Mouse (Mus musculus): ENCODE measurements at regions not wholly inside any gene's neighbourhood (a gene's known extent, or its start where the extent isn't known, plus 50 kb on each side); places are given as distances from the start of the nearest gene placed in this dataset.
"Not testable (repeated sequence)": the region's sequence is repeated elsewhere in the genome, so short reads cannot be mapped to it uniquely, and the experiment has no call there.

- 75% methylated on average over 12 of the region's 12 CpGs for WGBS
- H3K4me3 ChIP-seq (replicated peaks; ENCODE audit: extremely low read depth, low read depth, low read length): no peak overlapping the region
- H3K4me1 ChIP-seq (ENCODE audit: control insufficient read depth, insufficient read depth, low read length): no peaks in the 10 kb centered on the region
- no peak for TF ChIP-seq CTCF (IDR thresholded peaks at IDR 0.05; ENCODE audit: insufficient read depth, low read length)
- no peak for TF ChIP-seq POLR2A (IDR thresholded peaks at IDR 0.05; ENCODE audit: borderline replicate concordance, extremely low read depth, low read depth, low read length)
- no peak for DNase-seq
These were observed 105.7 kb downstream of the Nucb2 start for GRCm38 (mm10) chr7:116609906-116610305.

- 66% methylated on average over 3 of the region's 3 CpGs for WGBS
- no peak for DNase-seq
- no peaks in the 10 kb centered on the region for H3K4me1 ChIP-seq (ENCODE audit: control insufficient read depth, insufficient read depth, low read length)
These were observed 111.8 kb downstream of the Nucb2 start for GRCm38 (mm10) chr7:116615984-116616383.

GRCm38 (mm10) chr7:116619636-116620035, 115.5 kb downstream of the Nucb2 start:
- 53% methylated on average over 2 of the region's 2 CpGs for WGBS
- Histone ChIP-seq H3K4me3 (replicated peaks; ENCODE audit: extremely low read depth, low read depth, low read length) (no peak overlapping the region), H3K4me1 (ENCODE audit: control insufficient read depth, insufficient read depth, low read length) (no peaks in the 10 kb centered on the region)
- no peak for DNase-seq
- TF ChIP-seq CTCF (IDR thresholded peaks at IDR 0.05; ENCODE audit: insufficient read depth, low read length): no peak
- no peak for TF ChIP-seq POLR2A (IDR thresholded peaks at IDR 0.05; ENCODE audit: borderline replicate concordance, extremely low read depth, low read depth, low read length)

More at GRCm38 (mm10) chr7:116615984-116616383, 111.8 kb downstream of the Nucb2 start:
- H3K4me3 ChIP-seq (replicated peaks; ENCODE audit: extremely low read depth, low read depth, low read length): no peak overlapping the region
- no peak for TF ChIP-seq POLR2A (IDR thresholded peaks at IDR 0.05; ENCODE audit: borderline replicate concordance, extremely low read depth, low read depth, low read length)
- no peak for TF ChIP-seq CTCF (IDR thresholded peaks at IDR 0.05; ENCODE audit: insufficient read depth, low read length)

- DNase-seq: no peak
- WGBS: 48% methylated on average over 4 of the region's 4 CpGs
These were observed 116.2 kb downstream of the Nucb2 start for GRCm38 (mm10) chr7:116620381-116620780.

GRCm38 (mm10) chr7:116633210-116633609, 129.0 kb downstream of the Nucb2 start:
- TF ChIP-seq CTCF (IDR thresholded peaks at IDR 0.05; ENCODE audit: insufficient read depth, low read length) (no peak), POLR2A (IDR thresholded peaks at IDR 0.05; ENCODE audit: borderline replicate concordance, extremely low read depth, low read depth, low read length) (no peak)
- WGBS: 52% methylated on average over 3 of the region's 3 CpGs

More at GRCm38 (mm10) chr7:116620381-116620780, 116.2 kb downstream of the Nucb2 start:
- TF ChIP-seq POLR2A (IDR thresholded peaks at IDR 0.05; ENCODE audit: borderline replicate concordance, extremely low read depth, low read depth, low read length) (no peak), CTCF (IDR thresholded peaks at IDR 0.05; ENCODE audit: insufficient read depth, low read length) (no peak)
- H3K4me3 ChIP-seq (replicated peaks; ENCODE audit: extremely low read depth, low read depth, low read length): no peak overlapping the region
- no peaks in the 10 kb centered on the region for H3K4me1 ChIP-seq (ENCODE audit: control insufficient read depth, insufficient read depth, low read length)

GRCm38 (mm10) chr7:116644902-116645650, 140.9 kb downstream of the Nucb2 start:
- DNase-seq: peak; percentile 8
- 48% methylated on average over 10 of the region's 10 CpGs for WGBS
- peak; percentile 28 for TF ChIP-seq CTCF (IDR thresholded peaks at IDR 0.05; ENCODE audit: insufficient read depth, low read length)
- TF ChIP-seq POLR2A (IDR thresholded peaks at IDR 0.05; ENCODE audit: borderline replicate concordance, extremely low read depth, low read depth, low read length): no peak
- Histone ChIP-seq H3K4me1 (ENCODE audit: control insufficient read depth, insufficient read depth, low read length) (no peaks in the 10 kb centered on the region), H3K4me3 (replicated peaks; ENCODE audit: extremely low read depth, low read depth, low read length) (no peak overlapping the region)

More at GRCm38 (mm10) chr7:116633210-116633609, 129.0 kb downstream of the Nucb2 start:
- DNase-seq: no peak
- H3K4me1 ChIP-seq (ENCODE audit: control insufficient read depth, insufficient read depth, low read length): no peaks in the 10 kb centered on the region
- no peak overlapping the region for H3K4me3 ChIP-seq (replicated peaks; ENCODE audit: extremely low read depth, low read depth, low read length)

GRCm38 (mm10) chr7:116654466-116654865, 150.3 kb downstream of the Nucb2 start:
- WGBS: 63% methylated on average over 10 of the region's 10 CpGs
- Histone ChIP-seq H3K4me1 (ENCODE audit: control insufficient read depth, insufficient read depth, low read length) (no peaks in the 10 kb centered on the region), H3K4me3 (replicated peaks; ENCODE audit: extremely low read depth, low read depth, low read length) (no peak overlapping the region)
- TF ChIP-seq POLR2A (IDR thresholded peaks at IDR 0.05; ENCODE audit: borderline replicate concordance, extremely low read depth, low read depth, low read length) (no peak), CTCF (IDR thresholded peaks at IDR 0.05; ENCODE audit: insufficient read depth, low read length) (no peak)
- no peak for DNase-seq

GRCm38 (mm10) chr7:116657040-116657439, 152.9 kb downstream of the Nucb2 start:
- DNase-seq; H3K4me1 ChIP-seq (ENCODE audit: control insufficient read depth, insufficient read depth, low read length); H3K4me3 ChIP-seq (replicated peaks; ENCODE audit: extremely low read depth, low read depth, low read length): not testable (repeated sequence)
- 86% methylated on average over 6 of the region's 6 CpGs for WGBS

GRCm38 (mm10) chr7:116665581-116665980, 161.4 kb downstream of the Nucb2 start:
- H3K4me3 ChIP-seq (replicated peaks; ENCODE audit: extremely low read depth, low read depth, low read length): no peak overlapping the region
- TF ChIP-seq CTCF (IDR thresholded peaks at IDR 0.05; ENCODE audit: insufficient read depth, low read length): no peak
- WGBS: 88% methylated on average over 15 of the region's 15 CpGs

GRCm38 (mm10) chr7:116674199-116675019, 170.2 kb downstream of the Nucb2 start:
- no peak for DNase-seq
- H3K4me1 ChIP-seq (ENCODE audit: control insufficient read depth, insufficient read depth, low read length): no peaks in the 10 kb centered on the region
- H3K4me3 ChIP-seq (replicated peaks; ENCODE audit: extremely low read depth, low read depth, low read length): no peak overlapping the region
- 48% methylated on average over 16 of the region's 16 CpGs for WGBS
- TF ChIP-seq CTCF (IDR thresholded peaks at IDR 0.05; ENCODE audit: insufficient read depth, low read length) (no peak), POLR2A (IDR thresholded peaks at IDR 0.05; ENCODE audit: borderline replicate concordance, extremely low read depth, low read depth, low read length) (no peak)

More at GRCm38 (mm10) chr7:116665581-116665980, 161.4 kb downstream of the Nucb2 start:
- no peaks in the 10 kb centered on the region for H3K4me1 ChIP-seq (ENCODE audit: control insufficient read depth, insufficient read depth, low read length)
- no peak for DNase-seq

Data from lung, adult 2 months (tissue).